Mouse (Mus musculus) embryonic fibroblast, embryonic 13.5 days (primary cell): ENCODE results near the gene Zfp451.

ENCODE experiments used
- CTCF ChIP-seq: IDR thresholded peaks from 2 replicates; pipeline ENCODE4 v1.5.1; 2011; ENCODE audit warnings: mild to moderate bottlenecking, control low read depth, low read length, moderate library complexity, borderline replicate concordance; ENCODE audit not compliant: insufficient read depth
- POLR2A ChIP-seq: IDR thresholded peaks from 2 replicates; pipeline ENCODE4 v1.6.1; 2011; ENCODE audit warnings: low read depth, mild to moderate bottlenecking, control low read depth, low read length, moderate library complexity

GRCm38 (mm10) chr1:33799620-33800019 lies 14.8 kb downstream of the Zfp451 start:
- TF ChIP-seq POLR2A (no peak), CTCF (no peak)
